Mouse (Mus musculus): ENCODE data around the gene Sema3b. TPM values are rescaled to one million over a fixed set of nuclear protein-coding genes. Genes with fewer than 3 reads are reported as not detected.

Gene Sema3b
- polyA plus RNA-seq, 1 experiment from 2014 or later, result 9.9 TPM

GRCm38 (mm10) chr9:107600745-107601144 is 8.3 kb downstream of the Sema3b start:
- Histone ChIP-seq H3K36me3 (peaks cover 5% of the 10 kb centered on the region), H3K4me2 (no peak overlapping the region), H3K27me3 (replicated peaks) (peaks cover 45% of the 10 kb centered on the region), H3K4me3 (no peak overlapping the region), H3K4me1 (peaks cover 54% of the 10 kb centered on the region), H3K9ac (no peak overlapping the region), H3K27ac (replicated peaks) (no peak overlapping the region), H3K9me3 (no peaks in the 10 kb centered on the region)
- 73% methylated on average over 12 of the region's 12 CpGs for WGBS
- ATAC-seq (ENCODE audit: extremely low read depth, insufficient number of reproducible peaks, low FRiP score, low TSS enrichment), result no peak

GRCm38 (mm10) chr9:107599842-107600241 is 9.2 kb downstream of the Sema3b start:
- H3K4me2 ChIP-seq, result 0 out of 2 replicates have a peak overlapping the region, but pooled peaks have one; percentile 4
- no peak overlapping the region for H3K27ac ChIP-seq (replicated peaks)
- peaks cover 49% of the 10 kb centered on the region for H3K4me1 ChIP-seq
- no peaks in the 10 kb centered on the region for H3K9me3 ChIP-seq
- H3K36me3 ChIP-seq, result peaks cover 12% of the 10 kb centered on the region
- 57% methylated on average over 14 of the region's 14 CpGs for WGBS
- peak overlapping the region; percentile 37; the same call in 1 of the 2 replicates for H3K9ac ChIP-seq
- H3K27me3 ChIP-seq (replicated peaks), result peaks cover 38% of the 10 kb centered on the region
- ATAC-seq (ENCODE audit: extremely low read depth, insufficient number of reproducible peaks, low FRiP score, low TSS enrichment), result no peak
- H3K4me3 ChIP-seq, result no peak overlapping the region

GRCm38 (mm10) chr9:107599433-107599832 is 9.6 kb downstream of the Sema3b start:
- no peak for ATAC-seq (ENCODE audit: extremely low read depth, insufficient number of reproducible peaks, low FRiP score, low TSS enrichment)
- no peaks in the 10 kb centered on the region for H3K9me3 ChIP-seq
- peaks cover 35% of the 10 kb centered on the region for H3K27me3 ChIP-seq (replicated peaks)
- H3K27ac ChIP-seq (replicated peaks), result no peak overlapping the region
- H3K4me1 ChIP-seq, result peaks cover 49% of the 10 kb centered on the region
- whole genome bisulfite sequencing, result 81% methylated on average over 9 of the region's 9 CpGs
- H3K36me3 ChIP-seq, result peaks cover 16% of the 10 kb centered on the region
- peak overlapping the region; percentile 37; the same call in 1 of the 2 replicates for H3K9ac ChIP-seq
- H3K4me3 ChIP-seq, result no peak overlapping the region
- 0 out of 2 replicates have a peak overlapping the region, but pooled peaks have one; percentile 4 for H3K4me2 ChIP-seq

- Histone ChIP-seq H3K4me2 (no peak overlapping the region), H3K36me3 (peaks cover 27% of the 10 kb centered on the region), H3K9ac (no peak overlapping the region), H3K27me3 (replicated peaks) (peaks cover 35% of the 10 kb centered on the region), H3K9me3 (no peaks in the 10 kb centered on the region), H3K27ac (replicated peaks) (no peak overlapping the region), H3K4me1 (peaks cover 53% of the 10 kb centered on the region), H3K4me3 (no peak overlapping the region)
- 77% methylated on average over 5 of the region's 5 CpGs for WGBS
- no peak for ATAC-seq (ENCODE audit: extremely low read depth, insufficient number of reproducible peaks, low FRiP score, low TSS enrichment)
Measured at GRCm38 (mm10) chr9:107598385-107598784, 10.6 kb downstream of the Sema3b start.

GRCm38 (mm10) chr9:107596619-107597569 is 12.1 kb downstream of the Sema3b start:
- Histone ChIP-seq H3K4me3 (peak overlapping the region; percentile 43), H3K27ac (replicated peaks) (peak overlapping the region; percentile 98), H3K9me3 (no peaks in the 10 kb centered on the region), H3K4me2 (peak overlapping the region; percentile 69), H3K4me1 (peaks cover 55% of the 10 kb centered on the region), H3K36me3 (peaks cover 42% of the 10 kb centered on the region), H3K27me3 (replicated peaks) (peaks cover 35% of the 10 kb centered on the region), H3K9ac (peak overlapping the region; percentile 82)
- 58% methylated on average over 11 of the region's 11 CpGs for WGBS
- ATAC-seq (ENCODE audit: extremely low read depth, insufficient number of reproducible peaks, low FRiP score, low TSS enrichment), result peak; percentile 54

- Histone ChIP-seq H3K9ac (no peak overlapping the region), H3K9me3 (no peaks in the 10 kb centered on the region), H3K27me3 (replicated peaks) (peaks cover 12% of the 10 kb centered on the region), H3K27ac (replicated peaks) (0 out of 2 replicates have a peak overlapping the region, but pooled peaks have one; percentile 20), H3K4me1 (peaks cover 73% of the 10 kb centered on the region), H3K4me2 (no peak overlapping the region), H3K36me3 (peaks cover 61% of the 10 kb centered on the region), H3K4me3 (no peak overlapping the region)
- no peak for ATAC-seq (ENCODE audit: extremely low read depth, insufficient number of reproducible peaks, low FRiP score, low TSS enrichment)
- WGBS, result 81% methylated on average over 8 of the region's 8 CpGs
Measured at GRCm38 (mm10) chr9:107594281-107595062, 14.6 kb downstream of the Sema3b start.

GRCm38 (mm10) chr9:107593101-107593976 is 15.7 kb downstream of the Sema3b start:
- Histone ChIP-seq H3K27ac (replicated peaks) (peak overlapping the region; percentile 40), H3K9ac (peak overlapping the region; percentile 38), H3K36me3 (peaks cover 66% of the 10 kb centered on the region), H3K4me2 (peak overlapping the region; percentile 18; the same call in 1 of the 2 replicates), H3K4me1 (peaks cover 84% of the 10 kb centered on the region), H3K9me3 (no peaks in the 10 kb centered on the region), H3K4me3 (no peak overlapping the region), H3K27me3 (replicated peaks) (0 out of 2 replicates have a peak, but pooled peaks cover under 1% of the 10 kb centered on the region)
- WGBS, result 71% methylated on average over 11 of the region's 11 CpGs
- no peak for ATAC-seq (ENCODE audit: extremely low read depth, insufficient number of reproducible peaks, low FRiP score, low TSS enrichment)

GRCm38 (mm10) chr9:107590773-107591060 is 18.3 kb downstream of the Sema3b start:
- Histone ChIP-seq H3K27ac (replicated peaks) (peak overlapping the region; percentile 56; the same call in 1 of the 2 replicates), H3K4me1 (peaks cover 75% of the 10 kb centered on the region), H3K9ac (peak overlapping the region; percentile 91; the same call in 1 of the 2 replicates), H3K9me3 (no peaks in the 10 kb centered on the region), H3K36me3 (peaks cover 65% of the 10 kb centered on the region), H3K4me2 (no peak overlapping the region), H3K27me3 (replicated peaks) (no peaks in the 10 kb centered on the region), H3K4me3 (no peak overlapping the region)
- WGBS, result 94% methylated on average over 6 of the region's 6 CpGs
- no peak for ATAC-seq (ENCODE audit: extremely low read depth, insufficient number of reproducible peaks, low FRiP score, low TSS enrichment)

- Histone ChIP-seq H3K27me3 (replicated peaks) (no peaks in the 10 kb centered on the region), H3K9me3 (no peaks in the 10 kb centered on the region), H3K4me3 (peak overlapping the region; percentile 87), H3K9ac (peak overlapping the region; percentile 91), H3K4me2 (peak overlapping the region; percentile 87), H3K36me3 (peaks cover 60% of the 10 kb centered on the region), H3K27ac (replicated peaks) (peak overlapping the region; percentile 56), H3K4me1 (peaks cover 73% of the 10 kb centered on the region)
- 63% methylated on average over 25 of the region's 25 CpGs for WGBS
- ATAC-seq (ENCODE audit: extremely low read depth, insufficient number of reproducible peaks, low FRiP score, low TSS enrichment), result no peak
Measured at GRCm38 (mm10) chr9:107590058-107590772, 18.8 kb downstream of the Sema3b start.

Data from heart, embryonic 13.5 days (tissue).